Mouse (Mus musculus): ENCODE results near the gene Ltbr.
"Not testable (repeated sequence)": the region's sequence is repeated elsewhere in the genome, so short reads cannot be mapped to it uniquely, and the experiment has no call there.

Ltbr gene

GRCm38 (mm10) chr6:125312171-125312570, 1.5 kb downstream of the Ltbr start:
- no peak for DNase-seq (ENCODE audit: low spot score in 2 of 2)

GRCm38 (mm10) chr6:125309406-125309805, 4.3 kb downstream of the Ltbr start:
- no peak for DNase-seq (ENCODE audit: low spot score in 2 of 2)

- no peak for DNase-seq (ENCODE audit: low spot score in 2 of 2)
These were observed 4.8 kb downstream of the Ltbr start for GRCm38 (mm10) chr6:125308921-125309320.

GRCm38 (mm10) chr6:125307091-125307490, 6.6 kb downstream of the Ltbr start:
- no peak for DNase-seq (ENCODE audit: low spot score in 2 of 2)

- no peak for DNase-seq (ENCODE audit: low spot score in 2 of 2)
These were observed 8.2 kb downstream of the Ltbr start for GRCm38 (mm10) chr6:125305465-125305864.

- DNase-seq (ENCODE audit: low spot score in 2 of 2), result not testable (repeated sequence)
These were observed 9.3 kb downstream of the Ltbr start for GRCm38 (mm10) chr6:125304408-125304807.

GRCm38 (mm10) chr6:125303242-125303641, 10.4 kb downstream of the Ltbr start:
- DNase-seq (ENCODE audit: low spot score in 2 of 2), result no peak

GRCm38 (mm10) chr6:125302231-125302982, 11.3 kb downstream of the Ltbr start:
- no peak for DNase-seq (ENCODE audit: low spot score in 2 of 2)

- no peak for DNase-seq (ENCODE audit: low spot score in 2 of 2)
These were observed 12.7 kb downstream of the Ltbr start for GRCm38 (mm10) chr6:125300982-125301381.

GRCm38 (mm10) chr6:125297149-125297820, 16.4 kb downstream of the Ltbr start:
- DNase-seq (ENCODE audit: low spot score in 2 of 2), result no peak

- DNase-seq (ENCODE audit: low spot score in 2 of 2), result no peak
These were observed 19.6 kb downstream of the Ltbr start for GRCm38 (mm10) chr6:125294049-125294448.

GRCm38 (mm10) chr6:125292256-125292655, 21.4 kb downstream of the Ltbr start:
- DNase-seq (ENCODE audit: low spot score in 2 of 2), result no peak

- DNase-seq (ENCODE audit: low spot score in 2 of 2), result no peak
These were observed 22.4 kb downstream of the Ltbr start for GRCm38 (mm10) chr6:125291329-125291728.

GRCm38 (mm10) chr6:125288730-125289129, 25.0 kb downstream of the Ltbr start:
- DNase-seq (ENCODE audit: low spot score in 2 of 2), result no peak

- no peak for DNase-seq (ENCODE audit: low spot score in 2 of 2)
These were observed 26.7 kb downstream of the Ltbr start for GRCm38 (mm10) chr6:125286944-125287343.

GRCm38 (mm10) chr6:125285890-125286289, 27.8 kb downstream of the Ltbr start, which contains the start of gene Tuba3a:
Tuba3a (minus strand) TSS chr6:125286042.
- no peak for DNase-seq (ENCODE audit: low spot score in 2 of 2)

- no peak for DNase-seq (ENCODE audit: low spot score in 2 of 2)
These were observed 28.9 kb downstream of the Ltbr start for GRCm38 (mm10) chr6:125284751-125285150.

GRCm38 (mm10) chr6:125284250-125284649, 29.4 kb downstream of the Ltbr start:
- no peak for DNase-seq (ENCODE audit: low spot score in 2 of 2)

- DNase-seq (ENCODE audit: low spot score in 2 of 2), result not testable (repeated sequence)
These were observed 31.0 kb downstream of the Ltbr start for GRCm38 (mm10) chr6:125282721-125283120.

- DNase-seq (ENCODE audit: low spot score in 2 of 2), result no peak
These were observed 34.0 kb downstream of the Ltbr start for GRCm38 (mm10) chr6:125279729-125280128.

- peak in 1 of 2 experiments; percentile 50 for DNase-seq (ENCODE audit: low spot score in 2 of 2)
These were observed 38.7 kb downstream of the Ltbr start for GRCm38 (mm10) chr6:125274841-125275563.

GRCm38 (mm10) chr6:125272228-125272785, 41.4 kb downstream of the Ltbr start:
- peak in 1 of 2 experiments; percentile 32 for DNase-seq (ENCODE audit: low spot score in 2 of 2)
